18 mouse cellular contexts compared by ENCODE assay signal in genomic region chr3:90161541-90161940, GRCm38 (mm10). TPM values are rescaled to one million over a fixed set of nuclear protein-coding genes. Genes with fewer than 3 reads are reported as not detected.
A peak's percentile ranks its signal among the peaks of the same experiment; 100 is the strongest.
DNase-seq lines count a peak whose midpoint lies in the region; ATAC-seq lines count a peak whose summit lies in the region.
"Had no signal": no experiment of that assay in that cellular context is flagged by ENCODE, and none has a peak within 500 bp of the region (broad histone marks: within the 10 kb centered on the region; RNA-seq: fewer than 3 reads in every experiment).

No protein-coding gene starts in this region.

- peak; percentile 30 for DNase-seq in ovary, adult 18-20 months (ENCODE audit: low spot score)
- DNase-seq in ovary, postnatal 14 days (ENCODE audit: low spot score): no peak
- peak; percentile 84 to 86 for DNase-seq in adrenal gland, adult (ENCODE audit: inconsistent age in 2 of 2, low spot score in 1 of 2)
- no peak for DNase-seq in gastrocnemius, postnatal 25 days
- DNase-seq in left cerebral cortex, adult 9 months (ENCODE audit: low spot score in 2 of 2): no peak
- DNase-seq in embryo, embryonic 10.5 days (ENCODE audit: low spot score): no peak
- DNase-seq: cerebellum, adult 2 months; forebrain, postnatal 0 days; heart, postnatal 36 days; kidney, adult 2 months; kidney, postnatal 36 days; liver; lung, adult 2 months; right cerebral cortex, adult 18-20 months; thymus, postnatal 36 days had no signal

- peak; percentile 44 for ATAC-seq in megakaryocyte progenitor cell, adult 5-6 weeks (replicated peaks; ENCODE audit: poor library complexity)
- ATAC-seq: forebrain, postnatal 0 days; hindbrain, postnatal 0 days; midbrain, embryonic 13.5 days had no signal

RNA-seq across cellular contexts. Expression of gene Rps27, which starts 51.9 kb away (rescaled TPM):
- total RNA-seq in megakaryocyte progenitor cell, adult 5-6 weeks (2015): 3,216 and 3,430 TPM in 2 replicates
- 4,924 and 5,654 TPM in 2 replicates for total RNA-seq in megakaryocyte progenitor cell, adult 5-6 weeks (2017)
- total RNA-seq in gastrocnemius, postnatal 25 days (2021): 100 to 1,000 TPM; 823 to 860 TPM

RNA-seq across cellular contexts. Expression of gene Rab13, which starts 52.0 kb away (rescaled TPM):
- total RNA-seq in megakaryocyte progenitor cell, adult 5-6 weeks (2015): 0.61 and 1.4 TPM in 2 replicates
- 1.2 and 1.6 TPM in 2 replicates for total RNA-seq in megakaryocyte progenitor cell, adult 5-6 weeks (2017)
- 1 to 10 TPM; 7.1 to 8.8 TPM for total RNA-seq in gastrocnemius, postnatal 25 days (2021)

RNA-seq across cellular contexts. Expression of gene Nup210l, which starts 57.6 kb away (rescaled TPM):
- 0.90 and 0.99 TPM in 2 replicates for total RNA-seq in megakaryocyte progenitor cell, adult 5-6 weeks (2015)
- total RNA-seq in megakaryocyte progenitor cell, adult 5-6 weeks (2017): 0.47 and 0.71 TPM in 2 replicates
- total RNA-seq in gastrocnemius, postnatal 25 days (2021): under 1 TPM; 0.05 to 0.08 TPM

Comparison
In these comparisons a context has a peak if more than half of its experiments do, and no peak if none do; other contexts are left out.
1. DNase-seq: peak in ovary, adult 18-20 months (single experiment) and adrenal gland, adult (2 of 2); none in ovary, postnatal 14 days (single experiment), gastrocnemius, postnatal 25 days (single experiment), left cerebral cortex, adult 9 months (0 of 2) and embryo, embryonic 10.5 days (single experiment).